Mouse (Mus musculus) cerebellum, adult 2 months (tissue): ENCODE measurements around the gene Gm20403.

Source experiments
- CTCF ChIP-seq: fragments of 200-500 bp; IDR thresholded peaks from 2 replicates; pipeline ENCODE4 v1.5.1; 2011; ENCODE audit warnings: low read depth, mild to moderate bottlenecking, control low read depth, low read length, moderate library complexity, borderline replicate concordance; ENCODE audit not compliant: insufficient read depth
- POLR2A ChIP-seq: fragments of 200-500 bp; IDR thresholded peaks from 2 replicates; pipeline ENCODE4 v1.6.1; 2011; ENCODE audit warnings: low read length, control low read depth, borderline replicate concordance; ENCODE audit not compliant: insufficient read depth

DNA sequence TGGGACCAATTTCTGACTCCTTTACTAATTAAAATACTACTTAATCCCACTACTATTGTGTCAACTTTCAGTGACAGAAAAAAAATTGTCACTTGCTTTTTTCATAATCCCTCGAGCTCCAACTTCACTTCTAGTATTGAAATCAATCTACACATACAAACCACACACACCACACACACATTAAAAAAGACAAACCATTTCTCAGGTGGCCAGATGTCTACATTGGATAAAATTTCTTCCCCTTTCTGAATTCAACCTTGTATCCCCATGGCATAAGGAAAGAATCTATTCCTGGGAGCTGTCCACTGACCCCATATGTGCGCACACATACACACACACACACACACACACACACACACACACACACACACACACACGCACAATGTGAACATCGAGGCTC is 29.9 kb downstream of the Gm20403 start:
- TF ChIP-seq CTCF: no peak
- no peak for TF ChIP-seq POLR2A
